Mouse (Mus musculus) heart, postnatal 0 days (tissue): Measurements from ENCODE around the gene C1qtnf7. TPM values are rescaled to one million over a fixed set of nuclear protein-coding genes. Genes with fewer than 3 reads are reported as not detected.

Experiments used
- ATAC-seq: fragments of 200-750 bp; cut with Nextera tagmentation; 2 replicates; pipeline ENCODE4 v1.8.0; 2017; ENCODE audit warnings: low read depth, moderate number of reproducible peaks, moderate library complexity; ENCODE audit not compliant: insufficient read depth
- DNase-seq: peaks from one replicate; pipeline ENCODE4 v3.0.0-alpha.2; 2016; ENCODE audit warnings: low spot score
- H3K27ac ChIP-seq: fragments of 300-500 bp; sonication (generic); 2 replicates; pipeline ENCODE4 v1.5.1; 2014; ENCODE audit warnings: low read depth, mild to moderate bottlenecking
- H3K27me3 ChIP-seq: fragments of 300-500 bp; sonication (generic); 2 replicates; pipeline ENCODE4 v1.6.1; 2014; ENCODE audit warnings: low read length, mixed read lengths; ENCODE audit not compliant: control insufficient read depth, insufficient read depth
- H3K36me3 ChIP-seq: fragments of 300-500 bp; sonication (generic); replicated peaks from 2 replicates; pipeline ENCODE4 v1.6.1; 2014; ENCODE audit warnings: low read length, mixed read lengths; ENCODE audit not compliant: control insufficient read depth, insufficient read depth
- H3K4me1 ChIP-seq: fragments of 300-500 bp; sonication (generic); 2 replicates; pipeline ENCODE4 v1.6.1; 2014; ENCODE audit warnings: antibody characterized with exemption; ENCODE audit not compliant: control insufficient read depth, insufficient read depth
- H3K4me2 ChIP-seq: fragments of 300-500 bp; sonication (generic); 2 replicates; pipeline ENCODE4 v1.6.1; 2014; ENCODE audit warnings: low read depth, mild to moderate bottlenecking, low read length, moderate library complexity
- H3K4me3 ChIP-seq: fragments of 300-500 bp; sonication (generic); 2 replicates; pipeline ENCODE4 v1.5.1; 2014; ENCODE audit warnings: low read depth, low read length
- H3K9ac ChIP-seq: fragments of 300-500 bp; sonication (generic); replicated peaks from 2 replicates; pipeline ENCODE4 v1.6.1; 2014; ENCODE audit warnings: low read depth, low read length, mixed read lengths
- H3K9me3 ChIP-seq: fragments of 300-500 bp; sonication (generic); replicated peaks from 2 replicates; pipeline ENCODE4 v1.6.1; 2016; ENCODE audit warnings: low read length; ENCODE audit not compliant: control insufficient read depth
- CTCF ChIP-seq: IDR thresholded peaks from 2 replicates; pipeline ENCODE4 v1.5.1; 2016; ENCODE audit warnings: antibody characterized with exemption, control low read depth, low read depth
- EP300 ChIP-seq: IDR thresholded peaks from 2 replicates; pipeline ENCODE4 v1.6.1; 2016; ENCODE audit warnings: antibody characterized with exemption, low read depth
- WGBS: fragments of 180-500 bp; shearing (Covaris S2); extraction: QIAGEN DNeasy Blood & Tissue Kit; methylation state at CpG from one replicate; pipeline ENCODE4 v1.1.7; 2014; 5-methylcytosine and 5-hydroxymethylcytosine counted together
- polyA plus RNA-seq: library from polyadenylated mRNA; unstranded; fragments of >200 nt; fragmentation: Nextera tagmentation; extraction: Ambion mirVana; gene quantifications from 2 replicates; pipeline ENCODE4 v1.2.1, GENCODE M21; 2015
- total RNA-seq: library from RNA; depleted of rRNA; stranded (reverse); fragments of >200 nt; gene quantifications from 2 replicates; pipeline ENCODE4 v1.2.3, GENCODE M21; 2014; ENCODE audit warnings: low replicate concordance

C1qtnf7 gene
- total and polyA plus RNA-seq, 2 experiments from 2014 or later, result 0.88 to 5.8 TPM

DNA sequence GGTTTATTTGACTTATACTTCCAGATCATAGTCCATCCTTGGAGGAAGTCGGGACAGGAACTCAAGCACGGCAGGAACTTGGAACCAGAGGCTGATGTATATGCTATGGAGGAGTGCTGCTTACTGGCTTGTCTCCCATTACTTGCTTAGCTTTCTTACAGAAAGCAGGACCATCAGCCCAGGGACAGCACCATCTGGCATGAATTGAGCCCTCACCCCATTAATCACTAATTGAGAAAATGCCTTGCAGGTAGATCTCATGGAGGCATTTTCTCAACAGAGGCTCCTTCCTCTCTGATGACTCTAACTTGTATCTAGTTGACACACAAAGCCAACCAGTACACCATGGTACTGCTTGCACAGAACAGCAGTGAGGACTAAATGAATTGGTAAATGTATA, 34.6 kb upstream of the C1qtnf7 start:
- H3K27ac ChIP-seq, result no peak overlapping the region
- no peak for DNase-seq
- no peak for TF ChIP-seq CTCF
- TF ChIP-seq EP300, result no peak
- no peak for ATAC-seq
- H3K27me3 ChIP-seq, result no peaks in the 10 kb centered on the region
- no peaks in the 10 kb centered on the region for H3K36me3 ChIP-seq
- H3K4me3 ChIP-seq, result no peak overlapping the region
- H3K9ac ChIP-seq, result no peak overlapping the region
- H3K4me1 ChIP-seq, result no peaks in the 10 kb centered on the region
- WGBS, result 56% methylated on average over 2 of the region's 2 CpGs
- H3K9me3 ChIP-seq, result no peaks in the 10 kb centered on the region
- H3K4me2 ChIP-seq, result no peak overlapping the region

GRCm38 (mm10) chr5:43481824-43482223, 33.5 kb upstream of the C1qtnf7 start:
- Histone ChIP-seq H3K36me3 (no peaks in the 10 kb centered on the region), H3K4me1 (no peaks in the 10 kb centered on the region), H3K27ac (no peak overlapping the region), H3K4me3 (no peak overlapping the region), H3K9me3 (no peaks in the 10 kb centered on the region), H3K9ac (no peak overlapping the region), H3K4me2 (no peak overlapping the region), H3K27me3 (no peaks in the 10 kb centered on the region)
- DNase-seq (no peak), ATAC-seq (no peak)
- TF ChIP-seq CTCF (no peak), EP300 (no peak)
- WGBS, result 68% methylated on average over 2 of the region's 2 CpGs

GRCm38 (mm10) chr5:43501887-43502286, 13.5 kb upstream of the C1qtnf7 start:
- Histone ChIP-seq H3K9ac (no peak overlapping the region), H3K4me3 (no peak overlapping the region), H3K27ac (no peak overlapping the region), H3K4me1 (no peaks in the 10 kb centered on the region), H3K4me2 (no peak overlapping the region), H3K27me3 (no peaks in the 10 kb centered on the region), H3K9me3 (no peaks in the 10 kb centered on the region), H3K36me3 (no peaks in the 10 kb centered on the region)
- ATAC-seq (no peak), DNase-seq (no peak)
- 88% methylated on average over 1 of the region's 1 CpGs for WGBS
- TF ChIP-seq EP300 (no peak), CTCF (0 out of 2 replicates have a peak, but pooled peaks have one; percentile 4)

DNA sequence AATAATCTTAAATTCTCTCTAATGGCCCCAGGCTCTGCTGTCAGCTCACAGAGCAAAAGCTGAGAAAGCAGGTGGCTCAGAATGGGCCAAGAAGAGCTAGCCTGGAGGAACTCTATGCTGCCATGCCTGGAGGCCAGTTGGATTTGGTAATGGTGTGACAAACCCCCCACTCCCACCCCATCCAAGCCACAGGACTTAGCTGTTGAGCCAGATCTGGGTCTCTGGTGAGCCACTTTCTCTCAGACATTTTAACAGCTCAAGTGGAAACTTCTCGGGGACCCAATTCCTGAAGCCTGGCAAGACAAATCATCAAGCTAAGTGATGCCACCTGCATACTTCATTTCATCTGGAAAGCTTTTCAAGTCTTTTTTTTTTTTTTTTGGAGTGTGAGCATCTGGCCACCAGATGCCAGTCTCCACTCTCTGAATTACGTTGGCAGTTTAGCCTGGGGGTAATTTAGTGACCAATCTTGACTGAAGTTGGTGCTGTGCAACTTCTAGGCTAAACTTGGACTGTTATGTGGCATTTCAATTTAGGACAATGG, 11.0 kb upstream of the C1qtnf7 start:
- Histone ChIP-seq H3K9ac (no peak overlapping the region), H3K4me3 (no peak overlapping the region), H3K4me1 (no peaks in the 10 kb centered on the region), H3K27ac (no peak overlapping the region), H3K4me2 (no peak overlapping the region), H3K9me3 (no peaks in the 10 kb centered on the region), H3K27me3 (no peaks in the 10 kb centered on the region), H3K36me3 (no peaks in the 10 kb centered on the region)
- DNase-seq, result no peak
- TF ChIP-seq EP300 (no peak), CTCF (no peak)
- ATAC-seq, result no peak
- 74% methylated on average over 2 of the region's 2 CpGs for WGBS

- 35% methylated on average over 2 of the region's 2 CpGs for WGBS
- TF ChIP-seq CTCF, result no peak
- TF ChIP-seq EP300, result no peak
- no peak overlapping the region for H3K4me3 ChIP-seq
- H3K27ac ChIP-seq, result no peak overlapping the region
- no peaks in the 10 kb centered on the region for H3K9me3 ChIP-seq
- DNase-seq, result no peak
- H3K27me3 ChIP-seq, result no peaks in the 10 kb centered on the region
- no peak for ATAC-seq
- no peaks in the 10 kb centered on the region for H3K36me3 ChIP-seq
- H3K9ac ChIP-seq, result no peak overlapping the region
- H3K4me1 ChIP-seq, result no peaks in the 10 kb centered on the region
- no peak overlapping the region for H3K4me2 ChIP-seq
These were observed 6.9 kb upstream of the C1qtnf7 start for GRCm38 (mm10) chr5:43508470-43508869.

DNA sequence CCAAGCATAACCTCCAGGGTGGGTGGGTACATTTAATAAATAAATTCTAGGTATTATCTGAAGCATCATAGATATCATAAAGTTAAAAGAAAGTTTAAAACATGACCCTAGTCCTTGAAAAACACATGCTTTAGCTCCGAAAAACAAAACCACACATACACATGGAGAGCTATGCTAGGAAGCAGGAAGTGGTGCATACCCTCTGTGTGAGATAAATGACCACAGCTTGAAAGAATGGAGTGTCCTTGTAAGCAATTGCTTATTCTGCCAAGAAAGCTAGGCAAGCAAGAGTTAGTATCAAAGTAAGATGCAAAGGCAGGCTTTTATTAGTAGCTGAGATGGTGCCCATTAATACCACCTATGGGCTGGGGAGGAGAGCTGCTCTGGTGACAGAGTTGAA, 6.4 kb upstream of the C1qtnf7 start:
- no peaks in the 10 kb centered on the region for H3K4me1 ChIP-seq
- H3K4me2 ChIP-seq, result no peak overlapping the region
- H3K27me3 ChIP-seq, result no peaks in the 10 kb centered on the region
- ATAC-seq (no peak), DNase-seq (no peak)
- no peak overlapping the region for H3K4me3 ChIP-seq
- no peaks in the 10 kb centered on the region for H3K9me3 ChIP-seq
- no peak for TF ChIP-seq CTCF
- TF ChIP-seq EP300, result no peak
- WGBS, result 28% methylated on average over 1 of the region's 1 CpGs
- H3K27ac ChIP-seq, result no peak overlapping the region
- H3K36me3 ChIP-seq, result no peaks in the 10 kb centered on the region
- H3K9ac ChIP-seq, result no peak overlapping the region
